Comparison of ENCODE assay signal across 29 mouse cellular contexts in genomic region chr1:31143571-31143970, GRCm38 (mm10). TPM values are rescaled to one million over a fixed set of nuclear protein-coding genes. Genes with fewer than 3 reads are reported as not detected.
DNase-seq lines count a peak whose midpoint lies in the region; ATAC-seq and TF ChIP-seq lines count a peak whose summit lies in the region.
"Had no signal": no experiment of that assay in that cellular context is flagged by ENCODE, and none has a peak within 500 bp of the region (broad histone marks: within the 10 kb centered on the region; RNA-seq: fewer than 3 reads in every experiment).

No protein-coding gene starts in this region.

- H3K27ac ChIP-seq in lung, postnatal 0 days (ENCODE audit: low read length): no peak overlapping the region
- no peak overlapping the region for H3K27ac ChIP-seq in gastrocnemius, adult 2 months
- H3K27ac ChIP-seq: embryonic facial prominence, embryonic 13.5 days; embryonic facial prominence, embryonic 15.5 days; forebrain, embryonic 10.5 days; forebrain, embryonic 12.5 days had no signal

- no peaks in the 10 kb centered on the region for H3K9me3 ChIP-seq in lung, postnatal 0 days (ENCODE audit: low read length)
- H3K9me3 ChIP-seq: embryonic facial prominence, embryonic 13.5 days; embryonic facial prominence, embryonic 15.5 days; forebrain, embryonic 10.5 days; forebrain, embryonic 12.5 days had no signal

- no peak overlapping the region for H3K4me2 ChIP-seq in lung, postnatal 0 days (replicated peaks; ENCODE audit: low read depth, low read length)
- H3K4me2 ChIP-seq: embryonic facial prominence, embryonic 13.5 days; embryonic facial prominence, embryonic 15.5 days; forebrain, embryonic 12.5 days had no signal

- DNase-seq in lung, postnatal 0 days (ENCODE audit: low spot score): peak; percentile 36
- no peak for DNase-seq in lung, postnatal 36 days
- DNase-seq in gastrocnemius, postnatal 25 days: no peak
- DNase-seq in gastrocnemius, adult 2 months: no peak
- DNase-seq: adrenal gland, adult 2 months; adrenal gland, postnatal 10 days; adrenal gland, postnatal 25 days; cerebellum, adult 11 months; cerebellum, adult 18-20 months; cerebellum, adult 8-10 months; cerebellum, adult 9-11 months; cerebellum, postnatal 14 days; cerebellum, postnatal 36 days; embryo, embryonic 11 days had no signal

- peak; percentile 15; the same call in 1 of the 2 replicates for TF ChIP-seq EP300 in lung, postnatal 0 days (IDR thresholded peaks at IDR 0.05)

- intact Hi-C loops in gastrocnemius, adult 2 months (cut with DNase I): no loop called here

- no peaks in the 10 kb centered on the region for H3K4me1 ChIP-seq in lung, postnatal 0 days (ENCODE audit: insufficient read depth, low read depth, low read length)
- H3K4me1 ChIP-seq: forebrain, embryonic 10.5 days; forebrain, embryonic 12.5 days had no signal

- H3K4me3 ChIP-seq in lung, postnatal 0 days (ENCODE audit: low read depth, low read length): no peak overlapping the region
- no peak overlapping the region for H3K4me3 ChIP-seq in gastrocnemius, adult 2 months
- H3K4me3 ChIP-seq: embryonic facial prominence, embryonic 13.5 days; embryonic facial prominence, embryonic 15.5 days; erythroblast, embryonic 14.5 days; forebrain, embryonic 10.5 days; forebrain, embryonic 12.5 days had no signal

- no peaks in the 10 kb centered on the region for H3K27me3 ChIP-seq in lung, postnatal 0 days (replicated peaks; ENCODE audit: insufficient read depth, low read length)
- H3K27me3 ChIP-seq: embryonic facial prominence, embryonic 13.5 days; embryonic facial prominence, embryonic 15.5 days; forebrain, embryonic 12.5 days had no signal

- no peak for TF ChIP-seq CTCF in lung, postnatal 0 days (IDR thresholded peaks at IDR 0.05)
- TF ChIP-seq CTCF in gastrocnemius, adult 2 months (IDR thresholded peaks at IDR 0.05): no peak

- 60% methylated on average over 2 of the region's 2 CpGs for WGBS in lung, postnatal 0 days

- no peak overlapping the region for H3K9ac ChIP-seq in lung, postnatal 0 days (replicated peaks; ENCODE audit: low read depth)
- H3K9ac ChIP-seq: embryonic facial prominence, embryonic 13.5 days; embryonic facial prominence, embryonic 15.5 days; forebrain, embryonic 12.5 days had no signal

- peak; percentile 44 for ATAC-seq in lung, postnatal 0 days
- 0 out of 2 replicates have a peak, but pooled peaks have one; percentile 7 for ATAC-seq in granulocyte monocyte progenitor cell, adult 5-6 weeks (replicated peaks; ENCODE audit: poor library complexity, severe bottlenecking)
- ATAC-seq in megakaryocyte, adult 5-6 weeks (ENCODE audit: poor library complexity, severe bottlenecking): peak; percentile 69
- ATAC-seq: forebrain, embryonic 14.5 days had no signal

- no peaks in the 10 kb centered on the region for H3K36me3 ChIP-seq in lung, postnatal 0 days (ENCODE audit: insufficient read depth, low read length)
- H3K36me3 ChIP-seq: embryonic facial prominence, embryonic 13.5 days; embryonic facial prominence, embryonic 15.5 days; forebrain, embryonic 10.5 days; forebrain, embryonic 12.5 days had no signal

RNA-seq across cellular contexts. Expression of gene Lgsn, which starts 32.6 kb away (rescaled TPM):
- not detected in 2 replicates for polyA plus RNA-seq in lung, postnatal 0 days (2015; fragmentation: Nextera tagmentation; extraction: Ambion mirVana)
- not detected in 2 replicates for total RNA-seq in granulocyte monocyte progenitor cell, adult 5-6 weeks (2014; fragmentation: Nextera tagmentation)
- total RNA-seq in granulocyte monocyte progenitor cell, adult 5-6 weeks (2017): not detected in 2 replicates
- total RNA-seq in megakaryocyte, adult 5-6 weeks (2015): not detected in 2 replicates
- total RNA-seq in megakaryocyte, adult 5-6 weeks (2017): not detected in 2 replicates
- total RNA-seq in gastrocnemius, postnatal 25 days (2021): not detected
- not detected for total RNA-seq in gastrocnemius, adult 2 months (2021)
- total RNA-seq: adrenal gland, adult 2 months; adrenal gland, postnatal 10 days; adrenal gland, postnatal 25 days; adrenal gland, postnatal 4 days; common myeloid progenitor, adult 5-6 weeks; ES-E14; MEL had no signal
- polyA plus RNA-seq: adrenal gland, adult 2 months; brain, embryonic 14.5 days; C2C12; embryonic facial prominence, embryonic 11.5 days; embryonic facial prominence, embryonic 13.5 days; embryonic facial prominence, embryonic 15.5 days; erythroblast, embryonic 14.5 days; forebrain, embryonic 10.5 days; forebrain, embryonic 12.5 days; forebrain, embryonic 14.5 days had no signal

Comparison
In these comparisons a context has a peak if more than half of its experiments do, and no peak if none do; other contexts are left out.
1. ATAC-seq: peak in every context shown above with its lines; median percentile 69 in megakaryocyte, adult 5-6 weeks; 44 in lung, postnatal 0 days; 7 in granulocyte monocyte progenitor cell, adult 5-6 weeks.